Mouse (Mus musculus) CH12.LX (cell line): Measurements from ENCODE around the gene Kcnn1. TPM values are rescaled to one million over a fixed set of nuclear protein-coding genes. Genes with fewer than 3 reads are reported as not detected.

Experiments
- DNase-seq: peaks from one replicate; pipeline ENCODE4 v3.0.0-alpha.2; 2013; ENCODE audit errors: extremely low read depth
- H3K27ac ChIP-seq: 2 replicates; pipeline ENCODE4 v1.5.1; 2012; ENCODE audit warnings: low read depth, mild to moderate bottlenecking, control low read depth, moderate library complexity; ENCODE audit not compliant: insufficient read depth
- H3K27me3 ChIP-seq: replicated peaks from 2 replicates; pipeline ENCODE3; 2012; ENCODE audit warnings: inconsistent platforms
- H3K36me3 ChIP-seq, 2 experiments: replicated peaks in 1 of 2; 2 replicates each; pipeline versions ENCODE3 to v1.6.1; 2012; ENCODE audit warnings: inconsistent platforms in 1 of 2, low read length in 1 of 2, mild to moderate bottlenecking in 1 of 2, mixed read lengths in 1 of 2, moderate library complexity in 1 of 2; ENCODE audit not compliant: control insufficient read depth in 1 of 2, insufficient read depth in 1 of 2
- H3K4me1 ChIP-seq, 2 experiments: 2 replicates each; pipeline ENCODE4 v1.6.1; 2012; ENCODE audit warnings: inconsistent platforms in 1 of 2, moderate library complexity in 1 of 2; ENCODE audit not compliant: insufficient read depth in 2 of 2, control insufficient read depth in 1 of 2
- H3K4me2 ChIP-seq: 2 replicates; pipeline ENCODE4 v1.6.1; 2012; ENCODE audit warnings: low read depth, mild to moderate bottlenecking, control low read depth; ENCODE audit not compliant: poor library complexity, insufficient read depth, severe bottlenecking
- H3K4me3 ChIP-seq, 3 experiments: fragments of 150-350 bp in 1 of 3; sonication (generic) in 1 of 3; replicated peaks in 1 of 3; 2 replicates each; pipeline versions ENCODE3 to v1.5.1; 2011 to 2012; ENCODE audit warnings: low read depth in 2 of 3, low read length in 2 of 3, mild to moderate bottlenecking in 2 of 3, moderate library complexity in 2 of 3, control low read depth in 1 of 3, improper control_type of control experiment in 1 of 3, inconsistent platforms in 1 of 3, mixed read lengths in 1 of 3; ENCODE audit not compliant: poor library complexity in 1 of 3
- H3K79me2 ChIP-seq: replicated peaks from 2 replicates; pipeline ENCODE4 v1.6.1; 2012; ENCODE audit warnings: mild to moderate bottlenecking, moderate library complexity; ENCODE audit not compliant: control insufficient read depth, poor library complexity, insufficient read depth, severe bottlenecking; ENCODE audit errors: extremely low read depth
- H3K9ac ChIP-seq: 2 replicates; pipeline ENCODE4 v1.6.1; 2012; ENCODE audit warnings: low read depth, mild to moderate bottlenecking, control low read depth, moderate library complexity; ENCODE audit not compliant: insufficient read depth
- H3K9me3 ChIP-seq: replicated peaks from 2 replicates; pipeline ENCODE3; 2012; ENCODE audit warnings: low read length, inconsistent platforms, mixed read lengths
- BHLHE40 ChIP-seq: IDR thresholded peaks from 2 replicates; pipeline ENCODE4 v1.6.1; 2011; ENCODE audit warnings: mild to moderate bottlenecking, low read depth, low read length, improper control_type of control experiment
- CHD1 ChIP-seq: IDR thresholded peaks from 2 replicates; pipeline ENCODE4 v1.6.1; 2012; ENCODE audit warnings: low read depth, low read length, improper control_type of control experiment, inconsistent platforms
- CHD2 ChIP-seq: IDR thresholded peaks from 2 replicates; pipeline ENCODE4 v1.6.1; 2011; ENCODE audit warnings: low read length, improper control_type of control experiment
- CTCF ChIP-seq, 2 experiments: IDR thresholded peaks in 1 of 2; conservative IDR thresholded peaks in 1 of 2; 2 replicates each; pipeline ENCODE4 v1.5.1; 2011 to 2012; ENCODE audit warnings: low read depth in 2 of 2, low read length in 2 of 2, improper control_type of control experiment in 1 of 2, inconsistent platforms in 1 of 2, mild to moderate bottlenecking in 1 of 2, moderate library complexity in 1 of 2
- ETS1 ChIP-seq: conservative IDR thresholded peaks from 2 replicates; pipeline ENCODE4 v1.6.1; 2012; ENCODE audit warnings: low read depth, mild to moderate bottlenecking, inconsistent platforms, low read length, improper control_type of control experiment, moderate library complexity
- JUN ChIP-seq: IDR thresholded peaks from 2 replicates; pipeline ENCODE4 v1.6.1; 2011; ENCODE audit warnings: low read depth, mild to moderate bottlenecking, low read length, improper control_type of control experiment, moderate library complexity; ENCODE audit not compliant: insufficient read depth
- JUND ChIP-seq: conservative IDR thresholded peaks from 2 replicates; pipeline ENCODE4 v1.6.1; 2011; ENCODE audit warnings: low read depth, low read length, improper control_type of control experiment
- MAFK ChIP-seq: IDR thresholded peaks from 2 replicates; pipeline ENCODE4 v1.6.1; 2011; ENCODE audit warnings: low read length, improper control_type of control experiment; ENCODE audit not compliant: insufficient replicate concordance
- MAX ChIP-seq: IDR thresholded peaks from 2 replicates; pipeline ENCODE4 v1.6.1; 2011; ENCODE audit warnings: low read length, improper control_type of control experiment
- MEF2A ChIP-seq: IDR thresholded peaks from 2 replicates; pipeline ENCODE4 v1.6.1; 2014; ENCODE audit warnings: low read depth, mild to moderate bottlenecking, inconsistent platforms, low read length, improper control_type of control experiment, borderline replicate concordance
- MXI1 ChIP-seq: IDR thresholded peaks from 2 replicates; pipeline ENCODE4 v1.6.1; 2011; ENCODE audit warnings: mild to moderate bottlenecking, low read depth, low read length, improper control_type of control experiment
- POLR2AphosphoS2 ChIP-seq: IDR thresholded peaks from 2 replicates; pipeline ENCODE4 v1.6.1; 2011; ENCODE audit warnings: low read depth, low read length, improper control_type of control experiment
- RAD21 ChIP-seq: IDR thresholded peaks from 2 replicates; pipeline ENCODE4 v1.6.1; 2011; ENCODE audit warnings: low read depth, mild to moderate bottlenecking, low read length, improper control_type of control experiment, moderate library complexity
- RCOR1 ChIP-seq: conservative IDR thresholded peaks from 2 replicates; pipeline ENCODE4 v1.6.1; 2012; ENCODE audit warnings: low read depth, mild to moderate bottlenecking, inconsistent platforms, low read length, improper control_type of control experiment
- SIN3A ChIP-seq: IDR thresholded peaks from 2 replicates; pipeline ENCODE4 v1.6.1; 2012; ENCODE audit warnings: low read length, improper control_type of control experiment, inconsistent platforms
- UBTF ChIP-seq: IDR thresholded peaks from 2 replicates; pipeline ENCODE4 v1.6.1; 2012; ENCODE audit warnings: low read depth, mild to moderate bottlenecking, inconsistent platforms, low read length, improper control_type of control experiment, moderate library complexity
- ZC3H11A ChIP-seq: IDR thresholded peaks from 2 replicates; pipeline ENCODE4 v1.6.1; 2012; ENCODE audit warnings: low read depth, mild to moderate bottlenecking, inconsistent platforms, low read length, improper control_type of control experiment
- ZKSCAN1 ChIP-seq: IDR thresholded peaks from 2 replicates; pipeline ENCODE4 v1.6.1; 2012; ENCODE audit warnings: low read depth, inconsistent platforms, low read length, improper control_type of control experiment, borderline replicate concordance
- dilution Hi-C: fragments of 300-500 bp; cut with MboI; formaldehyde crosslinking; loops from 2 replicates; pipeline ENCODE4 v1.14.3; 2020; ENCODE audit warnings: low sequenced_read_pairs; ENCODE audit not compliant: extremely low pct_unique_long_range_greater_than_20kb, extremely low pct_ligation_motif_present
- in situ Hi-C: fragments of 300-500 bp; cut with MboI; formaldehyde crosslinking; loops from 3 replicates; pipeline ENCODE4 v1.14.3; 2019; ENCODE audit warnings: low sequenced_read_pairs, low pct_ligation_motif_present, low pct_unique_long_range_greater_than_20kb, mixed read lengths
- polyA plus RNA-seq: library from polyadenylated mRNA; unstranded; fragments of >175 nt; gene quantifications from 2 replicates; pipeline ENCODE4 v1.2.1, GENCODE M21; 2012; ENCODE audit warnings: low read depth; ENCODE audit not compliant: insufficient read length
- total RNA-seq, 2 experiments: library from RNA; depleted of rRNA; stranded (reverse); fragments of 300-350 nt in 1 of 2; fragments of >200 nt in 1 of 2; gene quantifications; 2 replicates each; pipeline ENCODE4 v1.2.3; 2012 to 2014

Gene Kcnn1
- total and polyA plus RNA-seq, 3 experiments, result 0.21 TPM; not detected in 2

DNA sequence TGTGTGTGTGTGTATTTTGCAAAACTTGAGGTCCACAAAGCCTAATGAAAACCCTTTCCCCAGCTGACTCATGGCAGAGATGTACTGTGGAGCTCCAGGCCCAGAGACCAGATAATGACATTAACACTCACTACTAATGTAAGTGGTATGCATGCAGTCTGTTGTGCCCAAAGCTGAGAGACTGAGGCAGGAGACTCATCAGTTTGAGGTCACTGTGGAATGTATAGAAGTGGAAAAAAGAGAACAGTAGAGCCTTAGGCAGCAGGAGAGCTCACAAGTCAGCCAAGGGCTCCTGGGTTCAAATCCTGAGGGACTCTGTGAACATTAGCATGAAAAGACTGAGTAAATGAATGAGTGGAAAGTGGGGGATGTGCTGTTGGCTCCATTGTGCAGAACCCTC, 40.5 kb upstream of the Kcnn1 start:
- Histone ChIP-seq H3K36me3 (peaks cover 0 to 4% of the 10 kb centered on the region in 2 experiments), H3K79me2 (peaks cover 11% of the 10 kb centered on the region), H3K4me1 (peaks cover 10 to 56% of the 10 kb centered on the region in 2 experiments), H3K27me3 (no peaks in the 10 kb centered on the region), H3K27ac (no peak overlapping the region), H3K9ac (no peak overlapping the region), H3K9me3 (no peaks in the 10 kb centered on the region), H3K4me2 (no peak overlapping the region), H3K4me3 (no peak overlapping the region)
- TF ChIP-seq CHD2 (0 out of 2 replicates have a peak, but pooled peaks have one; percentile 11), CHD1 (no peak)
- dilution Hi-C loops, result no loop called here
- in situ Hi-C loops, result no loop called here
- DNase-seq, result no peak

DNA sequence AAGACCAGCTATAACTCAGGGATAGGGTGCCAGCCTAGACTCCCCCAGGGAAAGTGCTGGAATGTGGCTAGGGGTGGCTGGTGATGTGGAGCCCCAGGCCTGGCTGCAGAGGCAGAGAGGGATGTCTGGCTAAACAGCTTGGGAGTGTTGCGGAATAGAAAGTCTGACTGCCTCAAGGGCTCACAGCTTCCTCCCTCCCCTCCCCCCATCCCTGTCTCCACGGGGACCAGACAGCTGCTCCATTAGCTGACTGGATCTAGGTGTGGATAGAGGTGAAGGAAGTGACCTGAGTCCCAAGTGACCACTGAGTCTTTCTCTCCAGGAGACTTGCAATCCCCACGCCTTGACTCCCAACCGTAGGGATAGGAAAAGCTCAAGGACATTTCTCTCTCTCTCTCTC, 40.1 kb upstream of the Kcnn1 start:
- Histone ChIP-seq H3K4me3 (no peak overlapping the region), H3K9me3 (no peaks in the 10 kb centered on the region), H3K79me2 (peaks cover 11% of the 10 kb centered on the region), H3K4me1 (peaks cover 15 to 60% of the 10 kb centered on the region in 2 experiments), H3K4me2 (no peak overlapping the region), H3K27me3 (no peaks in the 10 kb centered on the region), H3K27ac (no peak overlapping the region), H3K36me3 (peaks cover 0 to 4% of the 10 kb centered on the region in 2 experiments), H3K9ac (no peak overlapping the region)
- dilution Hi-C loops (no loop called here), in situ Hi-C loops (no loop called here)
- TF ChIP-seq JUND, result no peak
- TF ChIP-seq ZKSCAN1, result no peak
- no peak for TF ChIP-seq BHLHE40
- TF ChIP-seq ZC3H11A, result no peak
- TF ChIP-seq JUN, result no peak
- TF ChIP-seq MAX, result no peak
- TF ChIP-seq UBTF, result no peak
- no peak for TF ChIP-seq ETS1
- TF ChIP-seq MAFK, result no peak
- no peak for TF ChIP-seq MXI1
- no peak for TF ChIP-seq RAD21
- TF ChIP-seq CTCF (conservative IDR thresholded peaks at IDR 0.05 in 1 of 2, IDR thresholded peaks at IDR 0.05 in 1 of 2; ENCODE audit: low read depth in 2 of 2, low read length in 2 of 2), result no peak
- TF ChIP-seq POLR2AphosphoS2, result no peak
- no peak for TF ChIP-seq SIN3A
- no peak for TF ChIP-seq CHD1
- no peak for TF ChIP-seq MEF2A
- TF ChIP-seq RCOR1, result no peak
- no peak for DNase-seq
